Mouse (Mus musculus) ES-Bruce4 (cell line): ENCODE data around the gene Ust.

Source experiments
- CTCF ChIP-seq: IDR thresholded peaks from one replicate; pipeline ENCODE4 v1.8.1; 2011; ENCODE audit warnings: low read depth, low read length
- EP300 ChIP-seq: IDR thresholded peaks from 2 replicates; pipeline ENCODE4 v1.6.1; 2011; ENCODE audit warnings: low read depth, low read length; ENCODE audit not compliant: insufficient read depth
- POLR2A ChIP-seq: IDR thresholded peaks from one replicate; pipeline ENCODE4 v1.8.1; 2011; ENCODE audit warnings: low read length; ENCODE audit not compliant: insufficient read depth

- TF ChIP-seq POLR2A, result no peak
- no peak for TF ChIP-seq CTCF
- no peak for TF ChIP-seq EP300
These were observed 13.8 kb downstream of the Ust start for GRCm38 (mm10) chr10:8504832-8505231.
